Mouse (Mus musculus): ENCODE measurements at regions not wholly inside any gene's neighbourhood (a gene's known extent, or its start where the extent isn't known, plus 50 kb on each side); places are given as distances from the start of the nearest gene placed in this dataset.

DNA sequence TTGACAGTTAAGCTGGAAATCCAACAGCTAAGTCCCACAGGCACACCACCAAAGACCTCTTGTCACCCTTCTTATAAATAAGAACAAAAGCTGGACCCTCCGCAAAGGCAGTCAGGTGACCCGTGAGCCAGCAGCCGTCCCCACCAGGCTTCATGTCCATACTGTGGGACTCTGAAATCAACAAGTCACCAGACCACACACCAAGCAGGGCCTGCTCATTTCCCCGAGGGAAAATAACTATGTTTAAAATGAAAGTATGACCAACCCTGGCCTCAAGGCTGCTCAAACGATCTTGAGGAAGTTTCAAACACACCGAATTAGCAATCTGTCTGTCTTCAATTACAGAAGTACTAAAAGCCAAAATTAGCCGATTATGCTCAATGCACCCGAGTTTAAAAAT is 197.6 kb upstream of the Spdye4c start:
- no peak for TF ChIP-seq MAX (IDR thresholded peaks at IDR 0.05)
- TF ChIP-seq MYOG (IDR thresholded peaks at IDR 0.05; ENCODE audit: control insufficient read depth, extremely low read depth, insufficient read length), result no peak
- TF ChIP-seq USF1 (IDR thresholded peaks at IDR 0.05; ENCODE audit: low read depth), result no peak
- TF ChIP-seq CTCF (IDR thresholded peaks at IDR 0.05; ENCODE audit: control insufficient read depth, insufficient read depth, insufficient read length), result no peak
- no peak for TF ChIP-seq MYOD1 (IDR thresholded peaks at IDR 0.05; ENCODE audit: control insufficient read depth, insufficient read length, low read depth)
- no peak for TF ChIP-seq CEBPB (IDR thresholded peaks at IDR 0.05; ENCODE audit: low read depth)

Data from C2C12 (cell line).